Mouse (Mus musculus) kidney, adult 2 months (tissue): Measurements from ENCODE around the gene Hist2h4.

Experiments used
- CTCF ChIP-seq: fragments of 200-500 bp; conservative IDR thresholded peaks from 2 replicates; pipeline ENCODE4 v1.5.1; 2011; ENCODE audit warnings: low read depth, mild to moderate bottlenecking, control low read depth, low read length, moderate library complexity, mixed read lengths; ENCODE audit not compliant: insufficient read depth, insufficient read length
- POLR2A ChIP-seq: fragments of 200-500 bp; IDR thresholded peaks from one replicate; pipeline ENCODE4 v1.6.1; 2011; ENCODE audit warnings: low read depth, low read length, control low read depth

- TF ChIP-seq POLR2A (no peak), CTCF (no peak)
Measured at GRCm38 (mm10) chr3:96262216-96262875, 765 bp downstream of the Hist2h4 start.
